Mouse (Mus musculus): ENCODE results near the gene Spin1. TPM values are rescaled to one million over a fixed set of nuclear protein-coding genes. Genes with fewer than 3 reads are reported as not detected.

Spin1 gene
- total and polyA plus RNA-seq, 3 experiments: 16.6 to 47.3 (median 23.7) TPM

- Histone ChIP-seq H3K79me2 (ENCODE audit: control insufficient read depth, insufficient read depth, low read length, poor library complexity) (peaks cover 74% of the 10 kb centered on the region), H3K9me3 (replicated peaks; ENCODE audit: insufficient read depth, low read length) (no peaks in the 10 kb centered on the region), H3K4me1 (ENCODE audit: control insufficient read depth in 1 of 2, insufficient read depth in 2 of 2, low read length in 2 of 2) (peaks cover 0 to 10% of the 10 kb centered on the region in 2 experiments; a peak in 2 of 4 replicates), H3K27ac (ENCODE audit: control insufficient read depth, low read depth, low read length) (no peak overlapping the region), H3K4me3 (ENCODE audit: control insufficient read depth in 1 of 2, insufficient read depth in 1 of 2, low read depth in 2 of 2, low read length in 2 of 2) (no peak overlapping the region), H3K36me3 (ENCODE audit: control insufficient read depth in 1 of 2, insufficient read depth in 2 of 2, low read length in 2 of 2) (peaks cover 0 to 21% of the 10 kb centered on the region in 2 experiments; a peak in 3 of 4 replicates), H3K27me3 (ENCODE audit: control insufficient read depth in 1 of 2, insufficient read depth in 2 of 2, low read length in 2 of 2) (no peaks in the 10 kb centered on the region), H3K9ac (ENCODE audit: control insufficient read depth, low read depth, low read length, poor library complexity, severe bottlenecking) (no peak overlapping the region)
- TF ChIP-seq NELFE (IDR thresholded peaks at IDR 0.05; ENCODE audit: low read depth, low read length) (no peak), MEF2A (IDR thresholded peaks at IDR 0.05; ENCODE audit: extremely low read depth, insufficient replicate concordance, low read depth, low read length, poor library complexity, severe bottlenecking) (no peak), UBTF (IDR thresholded peaks at IDR 0.05; ENCODE audit: borderline replicate concordance, insufficient read depth, low read depth, low read length) (no peak), USF2 (IDR thresholded peaks at IDR 0.05; ENCODE audit: borderline replicate concordance in 1 of 2, insufficient read depth in 1 of 2, low read depth in 1 of 2, low read length in 2 of 2) (no peak), ZC3H11A (IDR thresholded peaks at IDR 0.05; ENCODE audit: low read depth, low read length) (no peak), TBP (IDR thresholded peaks at IDR 0.05; ENCODE audit: low read depth, low read length) (no peak), CTCF (IDR thresholded peaks at IDR 0.05 in 2 of 3, conservative IDR thresholded peaks at IDR 0.05 in 1 of 3; ENCODE audit: control insufficient read depth in 1 of 3, insufficient read depth in 1 of 3, low read depth in 2 of 3, low read length in 3 of 3, poor library complexity in 1 of 3, severe bottlenecking in 1 of 3) (no peak), USF1 (IDR thresholded peaks at IDR 0.05; ENCODE audit: low read depth, low read length) (no peak), ETS1 (IDR thresholded peaks at IDR 0.05; ENCODE audit: low read depth, low read length) (no peak), EP300 (IDR thresholded peaks at IDR 0.05; ENCODE audit: low read depth in 1 of 2, low read length in 2 of 2) (no peak), MXI1 (IDR thresholded peaks at IDR 0.05; ENCODE audit: low read depth, low read length) (no peak), RCOR1 (IDR thresholded peaks at IDR 0.05; ENCODE audit: low read depth, low read length) (no peak), MYB (IDR thresholded peaks at IDR 0.05; ENCODE audit: low read depth, low read length) (no peak)
- no peak for DNase-seq (ENCODE audit: low read depth, low spot score)
These were observed 2.5 kb downstream of the Spin1 start for GRCm38 (mm10) chr13:51103111-51103725.

- peak; percentile 63 for DNase-seq (ENCODE audit: low read depth, low spot score)
- H3K27me3 ChIP-seq (ENCODE audit: control insufficient read depth in 1 of 2, insufficient read depth in 2 of 2, low read length in 2 of 2): no peaks in the 10 kb centered on the region
- peaks cover 0 to 6% of the 10 kb centered on the region in 2 experiments; a peak in 1 of 4 replicates for H3K4me1 ChIP-seq (ENCODE audit: control insufficient read depth in 1 of 2, insufficient read depth in 2 of 2, low read length in 2 of 2)
- no peak overlapping the region for H3K4me3 ChIP-seq (ENCODE audit: control insufficient read depth in 1 of 2, insufficient read depth in 1 of 2, low read depth in 2 of 2, low read length in 2 of 2)
- peaks cover 0 to 16% of the 10 kb centered on the region in 2 experiments; a peak in 3 of 4 replicates for H3K36me3 ChIP-seq (ENCODE audit: control insufficient read depth in 1 of 2, insufficient read depth in 2 of 2, low read length in 2 of 2)
- H3K27ac ChIP-seq (ENCODE audit: control insufficient read depth, low read depth, low read length): no peak overlapping the region
- peaks cover 81% of the 10 kb centered on the region for H3K79me2 ChIP-seq (ENCODE audit: control insufficient read depth, insufficient read depth, low read length, poor library complexity)
- H3K9ac ChIP-seq (ENCODE audit: control insufficient read depth, low read depth, low read length, poor library complexity, severe bottlenecking): no peak overlapping the region
- H3K9me3 ChIP-seq (replicated peaks; ENCODE audit: insufficient read depth, low read length): no peaks in the 10 kb centered on the region
- TF ChIP-seq ETS1 (IDR thresholded peaks at IDR 0.05; ENCODE audit: low read depth, low read length) (peak; percentile 37; the same call in 1 of the 2 replicates), ZNF384 (IDR thresholded peaks at IDR 0.05; ENCODE audit: low read depth, low read length) (no peak), GATA1 (IDR thresholded peaks at IDR 0.05; ENCODE audit: low read depth, low read length) (0 out of 2 replicates have a peak, but pooled peaks have one; percentile 18), SMC3 (IDR thresholded peaks at IDR 0.05; ENCODE audit: low read depth, low read length) (0 out of 2 replicates have a peak, but pooled peaks have one; percentile 24), RAD21 (IDR thresholded peaks at IDR 0.05; ENCODE audit: low read depth, low read length) (no peak), CTCF (IDR thresholded peaks at IDR 0.05 in 2 of 3, conservative IDR thresholded peaks at IDR 0.05 in 1 of 3; ENCODE audit: control insufficient read depth in 1 of 3, insufficient read depth in 1 of 3, low read depth in 2 of 3, low read length in 3 of 3, poor library complexity in 1 of 3, severe bottlenecking in 1 of 3) (peak in 1 of 3 experiments; percentile 39; a peak in 2 of 6 replicates), UBTF (IDR thresholded peaks at IDR 0.05; ENCODE audit: borderline replicate concordance, insufficient read depth, low read depth, low read length) (no peak), ZC3H11A (IDR thresholded peaks at IDR 0.05; ENCODE audit: low read depth, low read length) (no peak), MAX (IDR thresholded peaks at IDR 0.05; ENCODE audit: low read length) (no peak), EP300 (IDR thresholded peaks at IDR 0.05; ENCODE audit: low read depth in 1 of 2, low read length in 2 of 2) (no peak)
These were observed 3.4 kb downstream of the Spin1 start for GRCm38 (mm10) chr13:51103861-51104650.

All from MEL (cell line).